Mouse (Mus musculus) embryonic facial prominence, embryonic 14.5 days (tissue): ENCODE measurements around the gene Ttc28. TPM values are rescaled to one million over a fixed set of nuclear protein-coding genes. Genes with fewer than 3 reads are reported as not detected.

Experiments used
- ATAC-seq: fragments of 200-750 bp; cut with Nextera tagmentation; 2 replicates; pipeline ENCODE4 v1.8.0; 2017; ENCODE audit warnings: low read depth, moderate number of reproducible peaks, moderate TSS enrichment
- DNase-seq: peaks from one replicate; pipeline ENCODE4 v3.0.0-alpha.2; 2015; ENCODE audit warnings: low spot score
- H3K27ac ChIP-seq: fragments of 300-500 bp; sonication (generic); replicated peaks from 2 replicates; pipeline ENCODE4 v1.5.1; 2014; ENCODE audit warnings: low read depth, mild to moderate bottlenecking, low read length, moderate library complexity
- H3K27me3 ChIP-seq: fragments of 300-500 bp; sonication (generic); replicated peaks from 2 replicates; pipeline ENCODE4 v1.6.1; 2014; ENCODE audit warnings: low read length; ENCODE audit not compliant: control insufficient read depth, insufficient read depth
- H3K36me3 ChIP-seq: fragments of 300-500 bp; sonication (generic); 2 replicates; pipeline ENCODE4 v1.6.1; 2014; ENCODE audit warnings: low read length, mixed read lengths; ENCODE audit not compliant: control insufficient read depth, insufficient read depth
- H3K4me1 ChIP-seq: fragments of 300-500 bp; sonication (generic); 2 replicates; pipeline ENCODE4 v1.6.1; 2014; ENCODE audit warnings: antibody characterized with exemption, low read length; ENCODE audit not compliant: control insufficient read depth, insufficient read depth
- H3K4me2 ChIP-seq: fragments of 300-500 bp; sonication (generic); 2 replicates; pipeline ENCODE4 v1.6.1; 2014; ENCODE audit warnings: low read depth, mild to moderate bottlenecking, low read length, moderate library complexity, mixed read lengths
- H3K4me3 ChIP-seq: fragments of 300-500 bp; sonication (generic); 2 replicates; pipeline ENCODE4 v1.5.1; 2014; ENCODE audit warnings: low read depth, mild to moderate bottlenecking, low read length
- H3K9ac ChIP-seq: fragments of 300-500 bp; sonication (generic); 2 replicates; pipeline ENCODE4 v1.6.1; 2014; ENCODE audit warnings: low read depth, mild to moderate bottlenecking, low read length, moderate library complexity, mixed read lengths
- H3K9me3 ChIP-seq: fragments of 300-500 bp; sonication (generic); 2 replicates; pipeline ENCODE4 v1.6.1; 2016; ENCODE audit warnings: low read length; ENCODE audit not compliant: control insufficient read depth
- WGBS: fragments of 180-500 bp; shearing (Covaris S2); extraction: QIAGEN DNeasy Blood & Tissue Kit; methylation state at CpG from one replicate; pipeline ENCODE4 v1.1.7; 2014; 5-methylcytosine and 5-hydroxymethylcytosine counted together
- polyA plus RNA-seq: library from polyadenylated mRNA; unstranded; fragments of >200 nt; fragmentation: Nextera tagmentation; extraction: Ambion mirVana; gene quantifications from 2 replicates; pipeline ENCODE4 v1.2.1, GENCODE M21; 2014

The Ttc28 gene
- polyA plus RNA-seq, 1 experiment from 2014 or later: 17.4 TPM

GRCm38 (mm10) chr5:111123050-111123746, 243.6 kb downstream of the Ttc28 start:
- H3K4me1 ChIP-seq: 0 out of 2 replicates have a peak, but pooled peaks cover 4% of the 10 kb centered on the region
- no peak overlapping the region for H3K27ac ChIP-seq
- DNase-seq (peak; percentile 46), ATAC-seq (no peak)
- WGBS: 56% methylated on average over 12 of the region's 12 CpGs
- H3K4me2 ChIP-seq: no peak overlapping the region
- no peaks in the 10 kb centered on the region for H3K9me3 ChIP-seq
- H3K9ac ChIP-seq: no peak overlapping the region
- H3K36me3 ChIP-seq: no peaks in the 10 kb centered on the region
- no peak overlapping the region for H3K4me3 ChIP-seq
- no peaks in the 10 kb centered on the region for H3K27me3 ChIP-seq

GRCm38 (mm10) chr5:111124620-111125200, 245.1 kb downstream of the Ttc28 start:
- no peaks in the 10 kb centered on the region for H3K9me3 ChIP-seq
- H3K4me1 ChIP-seq: 0 out of 2 replicates have a peak, but pooled peaks cover 4% of the 10 kb centered on the region
- WGBS: 89% methylated on average over 7 of the region's 7 CpGs
- no peak for DNase-seq
- H3K9ac ChIP-seq: no peak overlapping the region
- no peak overlapping the region for H3K27ac ChIP-seq
- H3K4me2 ChIP-seq: no peak overlapping the region
- 0 out of 2 replicates have a peak, but pooled peaks cover 3% of the 10 kb centered on the region for H3K36me3 ChIP-seq
- H3K4me3 ChIP-seq: no peak overlapping the region
- no peaks in the 10 kb centered on the region for H3K27me3 ChIP-seq
- ATAC-seq: no peak

- WGBS: 81% methylated on average over 12 of the region's 12 CpGs
- no peak for ATAC-seq
Measured at GRCm38 (mm10) chr5:111125746-111126145, 246.1 kb downstream of the Ttc28 start.

GRCm38 (mm10) chr5:111127786-111128185, 248.2 kb downstream of the Ttc28 start:
- WGBS: 75% methylated on average over 5 of the region's 5 CpGs
- H3K9me3 ChIP-seq: no peaks in the 10 kb centered on the region
- no peak overlapping the region for H3K4me2 ChIP-seq
- H3K4me3 ChIP-seq: no peak overlapping the region
- H3K4me1 ChIP-seq: no peaks in the 10 kb centered on the region
- no peaks in the 10 kb centered on the region for H3K27me3 ChIP-seq
- ATAC-seq (no peak), DNase-seq (no peak)
- no peak overlapping the region for H3K9ac ChIP-seq
- H3K36me3 ChIP-seq: peaks cover 3% of the 10 kb centered on the region; the same call in 1 of the 2 replicates
- H3K27ac ChIP-seq: no peak overlapping the region

More at GRCm38 (mm10) chr5:111125746-111126145, 246.1 kb downstream of the Ttc28 start:
- H3K27ac ChIP-seq: no peak overlapping the region
- H3K36me3 ChIP-seq: 0 out of 2 replicates have a peak, but pooled peaks cover 3% of the 10 kb centered on the region
- no peak overlapping the region for H3K4me3 ChIP-seq
- H3K4me1 ChIP-seq: 0 out of 2 replicates have a peak, but pooled peaks cover 4% of the 10 kb centered on the region
- H3K9ac ChIP-seq: no peak overlapping the region
- DNase-seq: no peak
- no peaks in the 10 kb centered on the region for H3K27me3 ChIP-seq
- H3K4me2 ChIP-seq: no peak overlapping the region
- H3K9me3 ChIP-seq: no peaks in the 10 kb centered on the region

- ATAC-seq: no peak
- no peak overlapping the region for H3K27ac ChIP-seq
- WGBS: 92% methylated on average over 8 of the region's 8 CpGs
- no peaks in the 10 kb centered on the region; the same call in 1 of the 2 replicates for H3K4me1 ChIP-seq
- H3K9ac ChIP-seq: no peak overlapping the region
- no peaks in the 10 kb centered on the region for H3K9me3 ChIP-seq
- H3K27me3 ChIP-seq: no peaks in the 10 kb centered on the region
- no peak overlapping the region for H3K4me3 ChIP-seq
- H3K36me3 ChIP-seq: peaks cover 3% of the 10 kb centered on the region; the same call in 1 of the 2 replicates
- no peak for DNase-seq
- H3K4me2 ChIP-seq: no peak overlapping the region
Measured at GRCm38 (mm10) chr5:111130121-111130520, 250.5 kb downstream of the Ttc28 start.

GRCm38 (mm10) chr5:111131561-111131960, 252.0 kb downstream of the Ttc28 start:
- Histone ChIP-seq H3K27ac (no peak overlapping the region), H3K27me3 (no peaks in the 10 kb centered on the region), H3K36me3 (peaks cover 3% of the 10 kb centered on the region; the same call in 1 of the 2 replicates), H3K9ac (no peak overlapping the region), H3K4me3 (no peak overlapping the region), H3K4me2 (no peak overlapping the region), H3K4me1 (peaks cover 2% of the 10 kb centered on the region), H3K9me3 (no peaks in the 10 kb centered on the region)
- DNase-seq: no peak
- no peak for ATAC-seq
- WGBS: 94% methylated on average over 18 of the region's 18 CpGs

- WGBS: 90% methylated on average over 5 of the region's 5 CpGs
- H3K4me1 ChIP-seq: peaks cover 18% of the 10 kb centered on the region
Measured at GRCm38 (mm10) chr5:111133150-111133549, 253.5 kb downstream of the Ttc28 start.

GRCm38 (mm10) chr5:111133754-111134153, 254.2 kb downstream of the Ttc28 start:
- ATAC-seq (no peak), DNase-seq (no peak)
- Histone ChIP-seq H3K9ac (no peak overlapping the region), H3K4me1 (peaks cover 24% of the 10 kb centered on the region), H3K36me3 (peaks cover 3% of the 10 kb centered on the region; the same call in 1 of the 2 replicates), H3K4me3 (no peak overlapping the region), H3K27me3 (no peaks in the 10 kb centered on the region), H3K27ac (no peak overlapping the region), H3K4me2 (no peak overlapping the region), H3K9me3 (no peaks in the 10 kb centered on the region)
- 75% methylated on average over 7 of the region's 7 CpGs for WGBS

More at GRCm38 (mm10) chr5:111133150-111133549, 253.5 kb downstream of the Ttc28 start:
- Histone ChIP-seq H3K27ac (no peak overlapping the region), H3K27me3 (no peaks in the 10 kb centered on the region), H3K4me2 (no peak overlapping the region), H3K9ac (no peak overlapping the region), H3K9me3 (no peaks in the 10 kb centered on the region), H3K36me3 (peaks cover 3% of the 10 kb centered on the region; the same call in 1 of the 2 replicates), H3K4me3 (no peak overlapping the region)
- ATAC-seq (no peak), DNase-seq (no peak)
